Mouse (Mus musculus) 3134 (cell line): ENCODE results near the gene Meis2.

Experiments
- DNase-seq: peaks from one replicate; pipeline ENCODE4 v3.0.0-alpha.2; 2011; ENCODE audit warnings: low spot score; ENCODE audit not compliant: insufficient read length; ENCODE audit errors: extremely low read depth

The Meis2 gene

GRCm38 (mm10) chr2:115912948-115913529 lies 152.6 kb downstream of the Meis2 start:
- DNase-seq, result no peak

GRCm38 (mm10) chr2:115911913-115912642 lies 153.6 kb downstream of the Meis2 start:
- no peak for DNase-seq

DNA sequence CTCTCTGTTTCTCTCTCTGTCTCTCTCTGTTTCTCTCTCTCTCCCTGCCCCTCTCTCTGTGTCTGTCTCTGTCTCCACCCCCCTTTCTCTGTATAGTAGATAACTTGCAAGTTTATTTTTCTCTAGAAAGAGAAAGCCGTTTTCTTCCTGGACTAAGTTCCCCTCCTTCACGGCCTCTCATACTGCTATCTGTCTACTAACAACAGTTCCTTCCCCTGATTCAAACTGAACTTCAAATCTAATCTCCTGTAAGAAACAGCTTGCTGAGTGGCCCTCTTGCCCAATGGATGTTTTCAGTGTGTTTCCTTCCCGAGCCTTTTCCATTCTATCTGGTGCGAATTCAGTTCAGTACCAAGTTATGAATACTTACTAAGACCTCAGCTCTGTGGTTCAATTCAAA lies 155.4 kb downstream of the Meis2 start:
- no peak for DNase-seq

- DNase-seq, result no peak
Observed at GRCm38 (mm10) chr2:115901007-115901406, 164.6 kb downstream of the Meis2 start.

- DNase-seq, result no peak
Observed at GRCm38 (mm10) chr2:115897559-115897958, 168.1 kb downstream of the Meis2 start.

- no peak for DNase-seq
Observed at GRCm38 (mm10) chr2:115897001-115897400, 168.6 kb downstream of the Meis2 start.

DNA sequence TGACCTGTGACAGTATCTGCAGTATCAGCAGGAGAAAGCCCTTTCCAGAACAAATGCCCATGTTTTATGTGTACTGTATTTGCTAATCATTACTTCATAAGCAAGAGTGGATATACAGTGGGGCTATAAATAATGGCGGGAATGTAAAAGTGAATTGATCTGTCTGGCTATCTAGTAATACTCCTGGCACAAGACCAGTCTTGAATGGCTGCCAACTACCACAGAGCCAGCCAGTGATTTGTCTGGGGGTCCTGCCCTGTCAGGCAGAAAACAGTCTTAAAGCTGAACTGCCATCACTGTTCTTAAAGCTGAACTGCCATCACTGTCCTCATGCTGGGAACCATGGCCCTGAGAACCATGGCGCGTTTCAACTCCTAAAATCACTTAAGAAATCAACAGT lies 169.9 kb downstream of the Meis2 start:
- no peak for DNase-seq

GRCm38 (mm10) chr2:115895256-115895655 lies 170.4 kb downstream of the Meis2 start:
- DNase-seq, result no peak

- no peak for DNase-seq
Observed at GRCm38 (mm10) chr2:115893113-115893512, 172.5 kb downstream of the Meis2 start.

GRCm38 (mm10) chr2:115890715-115891114 lies 174.9 kb downstream of the Meis2 start:
- DNase-seq, result no peak

GRCm38 (mm10) chr2:115890030-115890429 lies 175.6 kb downstream of the Meis2 start:
- no peak for DNase-seq

DNA sequence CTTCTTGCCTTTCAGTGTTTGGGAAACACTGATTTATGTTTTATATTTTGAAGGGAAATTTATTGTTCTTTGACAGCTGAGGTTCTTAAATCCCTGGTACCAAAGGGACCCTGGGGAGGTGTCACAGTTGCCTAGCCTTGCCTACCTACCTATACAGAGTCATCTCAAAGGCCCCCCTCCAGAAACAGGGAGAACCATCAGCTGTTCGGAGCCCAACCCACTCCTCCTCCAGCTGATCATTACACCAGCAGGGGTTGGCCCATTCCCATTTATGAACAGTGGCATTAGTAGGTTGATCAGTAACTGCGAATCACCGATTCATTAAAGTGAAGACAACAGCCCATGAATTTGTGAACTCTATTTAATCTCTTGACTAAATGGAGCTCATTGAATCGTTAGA lies 176.4 kb downstream of the Meis2 start:
- DNase-seq, result no peak

DNA sequence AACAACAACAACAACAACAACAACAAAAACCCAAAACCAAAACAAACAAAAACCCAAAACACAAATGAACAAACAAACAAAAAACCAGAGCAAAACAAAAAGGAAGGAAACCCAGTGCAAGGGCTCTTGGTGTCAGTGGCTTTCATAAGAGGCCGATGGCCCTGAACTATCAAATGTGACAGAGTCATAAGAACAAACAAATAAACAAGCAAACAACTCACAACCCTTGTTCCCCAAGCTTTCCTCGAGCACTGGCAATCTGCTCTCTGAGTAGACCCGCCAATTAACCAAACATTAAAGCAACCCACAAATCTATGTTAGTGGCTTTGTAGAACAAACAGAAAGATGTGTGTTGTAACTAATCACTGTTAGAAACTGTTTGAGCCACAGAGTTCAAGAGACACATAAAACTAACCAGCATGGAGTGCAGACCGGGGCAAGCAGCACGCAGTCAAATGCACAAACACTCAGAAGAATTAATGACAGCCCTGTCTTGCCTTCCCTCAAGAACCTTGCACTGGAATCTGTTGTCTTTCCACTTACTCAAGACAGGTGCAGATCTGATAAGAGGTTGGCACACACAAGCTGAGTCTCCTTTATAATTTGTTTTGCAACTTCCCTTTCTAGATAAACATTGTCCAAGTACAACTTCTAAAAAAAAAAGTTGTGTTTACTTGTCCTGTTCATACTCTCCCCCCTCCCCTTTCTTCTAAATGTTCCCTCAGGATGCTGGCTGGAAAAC lies 177.1 kb downstream of the Meis2 start:
- no peak for DNase-seq

- DNase-seq, result no peak
Observed at GRCm38 (mm10) chr2:115887631-115888030, 178.0 kb downstream of the Meis2 start.

GRCm38 (mm10) chr2:115884184-115884583 lies 181.5 kb downstream of the Meis2 start:
- DNase-seq, result no peak

DNA sequence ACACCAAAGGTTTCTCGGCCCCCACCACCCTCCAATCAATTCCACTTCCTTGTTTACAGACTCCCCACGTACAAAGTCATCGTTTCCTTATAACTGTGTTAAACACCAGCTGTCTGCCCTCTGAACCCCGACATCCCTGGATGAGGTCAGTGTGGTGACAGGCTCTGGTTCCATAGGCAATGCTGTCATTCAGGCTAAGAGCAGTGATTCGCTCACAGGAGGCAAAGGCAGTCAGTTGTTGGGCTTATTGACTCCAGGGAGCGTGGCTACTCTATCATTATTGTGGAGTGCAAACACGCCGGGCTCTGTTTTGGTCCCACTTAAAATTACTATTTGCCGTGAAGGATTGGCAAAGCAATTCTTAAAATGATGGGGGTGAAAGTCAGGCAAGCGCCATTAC lies 182.1 kb downstream of the Meis2 start:
- no peak for DNase-seq

GRCm38 (mm10) chr2:115875802-115876531 lies 189.7 kb downstream of the Meis2 start:
- no peak for DNase-seq

DNA sequence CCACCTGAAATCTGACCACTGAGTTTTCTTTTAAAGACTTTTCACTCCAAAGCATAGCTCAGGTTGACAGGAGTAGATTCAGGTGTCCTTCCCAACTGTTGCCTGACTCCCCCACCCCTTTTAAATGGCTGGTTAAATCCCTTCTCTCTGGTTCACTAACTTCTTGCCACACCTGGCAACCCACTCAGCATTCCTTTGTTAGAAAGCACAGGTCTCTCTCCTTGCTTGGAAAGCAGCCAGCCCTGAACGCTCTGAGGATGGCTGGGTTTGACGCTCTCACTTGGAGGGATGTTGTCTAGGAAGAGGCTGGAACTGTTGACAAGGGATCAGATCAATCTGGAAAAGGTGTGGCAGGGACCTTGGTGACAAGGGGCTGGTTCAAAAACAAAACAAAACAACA lies 192.8 kb downstream of the Meis2 start:
- DNase-seq, result no peak

DNA sequence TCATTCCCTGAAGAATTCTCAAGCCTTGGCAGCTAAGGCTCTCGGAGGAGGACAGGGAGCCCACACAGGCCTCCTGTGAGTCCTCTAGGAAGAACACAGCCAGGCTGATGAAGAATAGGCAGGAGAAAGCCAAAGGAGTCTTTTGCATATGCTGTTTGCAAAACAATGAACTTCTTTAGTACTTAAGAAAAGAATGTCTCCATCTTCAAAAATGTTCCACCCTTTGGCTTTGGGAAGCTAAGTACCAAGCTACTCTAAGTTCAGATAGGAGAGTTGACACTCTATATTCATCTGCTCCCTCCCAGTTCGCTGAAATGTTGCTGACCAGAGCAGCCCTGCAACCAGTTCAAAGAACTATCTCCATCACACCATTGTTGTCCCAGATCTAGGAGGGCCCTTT lies 195.7 kb downstream of the Meis2 start:
- DNase-seq, result no peak

GRCm38 (mm10) chr2:115860600-115861347 lies 204.9 kb downstream of the Meis2 start:
- DNase-seq, result no peak

GRCm38 (mm10) chr2:115860141-115860480 lies 205.5 kb downstream of the Meis2 start:
- no peak for DNase-seq
